Mouse (Mus musculus) liver, adult (tissue): ENCODE measurements around the gene Ap4b1.

Experiments used
- GATA4 ChIP-seq: IDR thresholded peaks from 2 replicates; pipeline ENCODE4 v1.6.1; 2014; ENCODE audit warnings: mild to moderate bottlenecking, low read length; ENCODE audit not compliant: insufficient replicate concordance

The Ap4b1 gene

DNA sequence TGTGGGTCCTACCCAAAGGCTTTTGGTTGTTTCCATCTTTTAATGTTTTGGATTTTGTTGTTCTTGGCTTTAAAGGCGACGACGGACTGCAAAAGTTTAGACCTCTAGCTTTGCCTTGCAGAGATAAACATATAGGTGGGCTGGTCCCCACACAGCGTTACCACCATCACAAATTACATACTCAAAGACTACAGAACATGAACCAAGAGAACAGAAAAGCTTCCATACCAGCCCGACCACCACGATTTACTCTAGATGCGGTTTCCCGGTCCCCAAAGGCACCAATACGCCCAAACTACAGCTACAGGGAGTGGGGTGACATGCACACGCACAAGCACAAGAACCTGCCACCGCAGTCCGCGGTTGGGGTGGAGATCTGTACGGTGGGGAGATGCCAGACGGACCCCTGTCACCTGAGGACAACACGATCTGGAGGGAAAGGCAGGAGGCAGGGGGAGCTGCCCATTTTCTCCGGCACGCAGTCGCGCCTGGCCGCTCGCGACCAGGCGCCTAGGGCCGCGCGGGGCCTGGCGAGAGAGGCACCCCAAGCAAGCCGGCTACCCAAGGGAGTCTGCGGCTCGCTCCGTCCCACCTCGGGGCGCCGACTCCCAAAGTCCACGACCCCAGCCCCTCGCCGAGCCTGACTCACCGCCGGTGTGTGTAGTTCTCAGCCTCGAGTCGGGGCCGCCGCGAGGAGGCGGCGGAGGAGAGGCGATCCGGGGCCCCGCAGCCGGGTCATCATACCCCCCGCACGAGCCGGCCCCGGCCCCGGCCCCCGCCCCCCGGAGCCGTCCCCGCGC lies 18.8 kb upstream of the Ap4b1 start:
- no peak for TF ChIP-seq GATA4

DNA sequence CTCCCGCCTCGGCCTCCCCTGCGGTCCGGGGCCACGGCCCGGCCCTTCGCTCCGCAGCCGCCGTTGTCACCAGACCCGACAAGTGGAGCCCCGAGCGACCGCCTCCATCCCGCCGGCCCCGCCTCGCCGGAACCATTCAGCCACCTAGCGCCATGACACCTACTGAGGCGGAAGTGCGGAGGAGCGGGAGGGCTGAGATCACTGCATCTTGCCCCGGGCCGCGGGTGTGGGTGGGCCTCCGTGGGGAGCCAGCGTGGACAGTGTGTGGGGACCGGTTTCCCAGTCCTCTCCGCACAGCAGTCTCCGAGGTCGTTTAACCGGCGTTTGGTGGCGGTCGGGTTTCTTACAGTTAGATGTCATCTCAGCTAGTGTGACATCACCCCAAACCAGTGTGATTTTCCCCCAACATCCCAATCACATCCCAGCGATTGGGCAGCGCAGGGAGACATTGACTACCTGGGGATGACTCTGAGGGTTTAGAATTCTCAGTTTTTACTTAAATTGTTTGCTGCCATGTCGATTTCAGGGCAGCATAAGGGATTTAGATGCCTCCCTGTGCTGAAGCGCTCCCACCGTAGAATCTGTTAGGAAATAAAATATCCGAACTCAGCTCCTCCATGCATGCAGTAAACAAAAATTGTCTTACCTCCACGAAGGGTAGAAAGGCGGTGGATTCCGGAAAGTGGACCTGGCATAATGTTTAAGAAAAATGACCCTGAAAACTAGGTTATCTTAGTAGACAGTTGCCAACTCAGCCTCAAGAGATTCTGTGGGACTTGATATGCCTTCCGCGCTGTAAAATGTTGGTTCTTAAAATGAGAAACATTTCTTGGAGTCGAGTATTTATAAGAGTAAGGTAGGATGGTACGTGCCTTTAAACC lies 17.9 kb upstream of the Ap4b1 start, which contains the start of gene Hipk1:
TSS of gene Hipk1 (minus strand) at position 334 of the 881 bp plus-strand sequence.
- TF ChIP-seq GATA4, result peak; percentile 32; the same call in 1 of the 2 replicates

DNA sequence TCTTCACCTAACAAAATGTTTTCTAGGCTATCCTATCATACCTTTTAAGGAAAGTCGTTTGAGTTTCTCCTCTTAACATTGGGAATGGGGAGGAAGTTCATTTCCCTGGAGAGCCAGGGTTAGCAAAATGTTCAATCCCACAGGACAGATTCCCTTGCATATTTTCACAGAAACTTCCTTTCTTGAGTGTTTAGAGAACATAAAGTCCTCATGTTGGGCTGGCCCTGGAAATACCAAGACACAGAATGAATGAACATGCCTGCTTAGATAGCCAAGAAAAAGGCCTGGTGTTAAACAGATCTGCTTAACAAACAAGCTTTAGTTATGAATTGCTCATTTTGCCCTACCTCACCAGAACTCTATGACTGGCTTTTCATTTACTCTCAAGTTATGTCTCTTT lies 16.8 kb upstream of the Ap4b1 start:
- no peak for TF ChIP-seq GATA4

DNA sequence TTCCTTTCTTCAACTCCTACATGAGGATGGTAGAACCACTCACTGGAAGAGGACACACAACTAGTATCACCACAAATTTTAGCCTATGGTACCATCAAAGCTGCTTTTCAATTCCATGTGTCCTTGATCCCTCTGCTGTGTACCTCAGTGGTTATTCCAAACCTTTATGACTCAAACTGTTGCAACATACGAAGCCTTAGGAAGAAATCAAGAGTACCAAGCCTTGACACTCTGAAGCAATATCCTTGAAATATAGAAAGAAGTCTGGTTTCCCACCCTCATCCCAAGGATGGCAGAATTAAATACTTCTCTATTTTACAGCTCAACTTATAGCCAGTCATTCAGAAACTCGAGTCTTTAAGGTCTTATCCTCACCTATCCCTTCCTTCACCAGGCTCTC lies 12.9 kb upstream of the Ap4b1 start:
- TF ChIP-seq GATA4, result no peak

DNA sequence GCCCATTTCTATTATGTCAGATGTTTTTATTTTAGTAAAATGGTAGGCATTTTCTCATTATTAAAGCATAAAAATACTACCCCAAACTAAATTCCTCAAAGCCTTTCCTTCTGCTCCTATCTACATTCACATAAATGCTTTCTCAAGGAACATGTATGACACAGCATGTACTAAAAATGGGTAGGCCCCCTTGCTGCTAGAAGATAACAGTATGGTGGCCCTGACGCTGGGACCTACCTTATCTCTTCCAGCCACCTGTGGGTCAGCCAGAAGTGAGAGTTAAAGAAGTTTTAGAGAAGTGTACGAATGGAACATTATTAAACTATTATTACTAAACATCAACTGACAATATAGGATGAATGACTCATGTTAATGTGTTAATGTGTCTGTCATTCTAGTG lies 9.8 kb upstream of the Ap4b1 start:
- no peak for TF ChIP-seq GATA4

DNA sequence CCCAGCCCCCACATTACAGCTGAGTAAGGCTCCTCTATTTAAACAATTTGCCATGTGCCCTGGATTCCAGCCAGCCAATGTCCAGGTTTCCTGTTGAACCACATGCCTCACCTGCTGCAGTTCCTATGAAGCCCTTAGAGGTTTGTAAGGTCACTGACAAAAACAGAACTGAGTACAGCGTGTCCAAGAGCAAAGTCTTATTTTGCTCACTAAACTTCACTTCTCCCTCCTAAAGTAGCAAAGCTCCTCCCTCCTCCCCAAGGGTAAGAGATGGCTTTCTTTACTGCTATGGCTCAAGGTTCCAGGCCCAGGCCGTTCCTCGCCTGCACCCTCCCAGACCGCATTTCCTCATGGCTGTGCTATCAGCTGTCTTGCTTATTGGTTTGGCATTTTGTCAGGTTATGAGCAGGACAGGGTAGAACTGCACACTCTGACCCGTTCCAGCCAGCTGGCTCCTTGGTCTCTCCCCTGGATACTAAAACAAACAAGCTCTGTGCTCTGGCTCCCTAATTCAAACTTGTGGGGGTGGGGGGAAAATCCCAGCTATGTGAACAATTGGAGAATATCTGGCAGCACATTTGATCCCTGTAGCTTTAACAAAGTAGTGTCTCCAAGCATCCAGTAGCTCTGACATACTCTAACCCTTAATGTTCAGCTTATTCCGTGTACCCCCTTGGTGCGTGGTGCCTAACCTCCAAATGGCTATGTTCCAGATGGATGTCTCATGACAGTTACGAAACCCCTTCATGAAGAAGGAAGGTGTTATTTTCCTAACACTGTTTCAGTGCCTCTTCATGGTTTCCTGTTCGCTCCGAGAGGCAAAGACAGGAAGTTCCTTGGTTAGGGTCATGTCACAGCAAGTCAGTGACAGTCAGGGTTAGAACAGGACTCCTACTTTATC lies 7.4 kb upstream of the Ap4b1 start:
- peak; percentile 86; the same call in 1 of the 2 replicates for TF ChIP-seq GATA4

DNA sequence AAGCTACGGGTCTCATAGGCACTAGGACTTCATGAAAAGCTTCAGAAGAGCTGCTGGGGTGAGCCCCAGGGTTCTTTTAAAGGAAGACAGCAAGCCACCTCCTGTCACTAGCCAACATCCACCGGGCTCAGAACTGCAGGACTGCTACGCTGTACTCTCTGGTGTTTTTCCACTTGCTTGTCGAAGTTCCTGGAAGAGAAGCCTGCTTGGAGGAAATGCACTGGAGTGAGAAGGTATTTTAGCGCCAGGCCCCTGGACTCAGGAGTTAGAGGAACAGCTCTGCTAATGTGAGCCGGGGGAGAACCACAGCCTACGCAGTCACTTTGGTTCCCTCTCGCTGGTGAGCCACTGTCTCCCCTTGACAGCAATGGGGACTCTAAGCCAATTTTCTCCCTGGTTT lies 6.5 kb upstream of the Ap4b1 start:
- TF ChIP-seq GATA4, result no peak

DNA sequence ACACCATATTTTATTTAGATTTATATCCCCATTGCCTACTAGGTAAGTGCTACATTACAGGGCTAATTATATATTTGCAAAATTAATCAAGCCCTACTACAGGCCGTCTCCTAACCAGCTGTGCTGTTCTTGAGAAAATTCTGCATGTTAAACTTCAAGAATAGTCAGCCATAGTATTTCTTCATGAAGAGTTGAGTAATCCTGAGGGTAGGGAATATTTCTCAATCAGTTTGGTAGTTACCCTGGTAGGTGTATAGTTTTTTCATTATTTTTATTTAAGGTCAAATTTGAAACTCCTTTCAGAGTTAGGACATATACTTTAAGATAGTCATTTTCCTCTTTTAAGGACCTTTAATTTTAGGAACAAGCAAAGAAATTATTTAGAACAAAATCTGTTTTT lies 3.6 kb upstream of the Ap4b1 start:
- no peak for TF ChIP-seq GATA4

DNA sequence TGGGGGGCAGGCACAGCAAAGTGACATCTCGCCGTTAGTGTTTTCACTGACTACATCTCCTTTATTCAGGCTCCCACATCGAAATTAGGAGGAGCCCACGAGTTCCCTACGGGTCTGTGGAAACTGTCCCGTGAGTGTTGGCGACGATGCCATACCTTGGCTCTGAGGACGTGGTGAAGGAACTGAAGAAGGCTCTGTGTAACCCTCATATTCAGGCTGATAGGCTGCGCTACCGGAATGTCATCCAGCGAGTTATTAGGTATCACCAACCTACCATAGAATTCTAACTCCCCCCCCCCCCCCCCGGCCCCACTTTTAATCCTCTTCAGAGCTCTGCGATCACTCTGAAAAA lies 455 bp downstream of the Ap4b1 start:
- no peak for TF ChIP-seq GATA4

DNA sequence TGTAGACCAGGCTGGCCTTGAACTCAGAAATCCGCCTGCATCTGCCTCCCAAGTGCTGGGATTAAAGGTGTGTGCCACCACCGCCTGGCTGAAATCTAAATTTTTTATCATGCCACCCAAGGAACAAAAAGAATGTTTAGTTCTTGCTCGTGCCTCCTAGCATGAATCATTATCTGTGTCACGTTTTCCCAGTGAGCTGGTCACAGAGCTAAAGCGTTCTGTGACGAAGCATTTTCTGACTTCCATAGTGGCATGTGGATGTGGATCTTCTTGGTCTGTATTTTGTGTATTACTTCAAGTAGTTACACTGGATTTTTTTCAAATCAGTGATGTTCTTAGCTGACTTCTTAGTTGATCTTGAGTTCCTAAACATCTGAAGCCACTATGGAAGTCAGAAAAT lies 1.6 kb downstream of the Ap4b1 start:
- TF ChIP-seq GATA4, result no peak

DNA sequence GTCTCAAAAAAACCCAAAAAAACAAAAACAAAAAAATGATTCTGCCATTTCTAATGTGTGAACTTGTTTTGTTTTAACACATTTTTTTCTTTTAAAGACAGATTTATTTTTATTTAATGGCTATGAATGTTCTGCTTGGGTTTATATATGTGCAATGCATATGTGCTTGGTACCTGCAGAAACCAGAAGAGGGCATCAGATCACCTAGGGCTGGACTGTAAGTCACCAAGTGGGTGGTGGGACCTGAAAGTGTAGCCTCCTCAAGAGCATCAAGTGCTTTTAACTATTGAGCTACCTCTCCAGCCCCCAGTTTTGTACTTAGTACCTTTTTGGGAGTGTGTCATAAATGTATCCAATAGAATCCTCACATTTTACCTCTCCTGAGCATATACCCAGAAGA lies 18.2 kb downstream of the Ap4b1 start:
- TF ChIP-seq GATA4, result no peak

DNA sequence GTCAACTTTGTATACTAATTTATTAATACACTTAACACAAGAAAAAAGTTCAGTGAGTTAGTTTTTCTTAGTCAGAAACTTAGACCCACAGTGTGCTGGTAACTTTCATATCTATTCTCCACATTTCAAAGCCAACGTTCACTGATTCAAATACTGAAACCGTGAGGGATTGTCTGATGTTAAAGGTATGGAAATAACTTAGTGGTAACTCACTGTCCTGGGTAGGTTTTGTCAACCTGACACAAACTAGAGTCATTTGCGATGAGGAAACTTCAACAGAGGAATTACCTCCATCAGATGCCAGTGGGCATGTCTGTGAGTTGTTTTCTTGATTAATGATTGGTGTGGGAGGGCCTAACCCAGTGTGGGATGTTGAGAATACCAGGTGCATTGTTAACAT lies 19.7 kb downstream of the Ap4b1 start:
- TF ChIP-seq GATA4, result no peak

DNA sequence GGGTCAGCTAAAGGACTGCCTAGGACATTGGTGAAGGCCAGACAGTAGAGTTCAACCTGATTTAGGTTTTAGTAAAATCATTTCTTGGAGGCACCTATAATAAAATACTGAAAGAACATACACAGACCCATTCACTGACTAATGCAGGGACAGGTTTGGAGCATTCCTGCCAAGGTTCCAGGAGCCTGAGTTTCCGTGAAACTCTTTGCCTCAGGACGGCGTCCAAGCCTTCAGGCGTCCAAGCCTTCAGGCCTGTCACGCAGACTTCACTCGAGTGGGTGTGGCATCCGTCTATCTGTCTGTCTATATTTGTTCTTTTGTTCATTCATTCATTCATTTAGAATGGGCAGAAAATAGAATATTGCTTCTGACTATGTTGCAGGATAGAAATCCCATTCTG lies 21.8 kb downstream of the Ap4b1 start:
- no peak for TF ChIP-seq GATA4

DNA sequence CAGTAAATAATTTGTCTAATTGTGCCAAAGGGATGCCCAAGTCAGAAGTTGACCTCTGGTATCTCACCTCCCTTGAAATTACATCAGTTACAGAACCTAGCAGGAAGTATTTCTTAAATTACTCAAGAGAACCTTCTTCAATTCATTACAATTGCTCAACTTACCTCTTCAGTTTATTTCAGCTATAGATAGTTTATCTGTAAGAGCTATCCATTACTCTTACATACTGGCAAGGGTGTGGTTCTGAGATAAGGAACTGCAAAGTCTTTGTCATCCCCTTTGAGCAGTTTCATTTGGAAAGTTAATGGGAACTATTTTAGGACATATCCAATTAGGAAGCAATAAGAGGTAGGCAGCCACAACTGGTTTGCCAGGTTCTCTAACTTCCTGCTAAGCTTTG lies 23.1 kb downstream of the Ap4b1 start, which contains the start of gene Bcl2l15:
TSS of gene Bcl2l15 (plus strand) at position 176 of the 400 bp plus-strand sequence.
- no peak for TF ChIP-seq GATA4

DNA sequence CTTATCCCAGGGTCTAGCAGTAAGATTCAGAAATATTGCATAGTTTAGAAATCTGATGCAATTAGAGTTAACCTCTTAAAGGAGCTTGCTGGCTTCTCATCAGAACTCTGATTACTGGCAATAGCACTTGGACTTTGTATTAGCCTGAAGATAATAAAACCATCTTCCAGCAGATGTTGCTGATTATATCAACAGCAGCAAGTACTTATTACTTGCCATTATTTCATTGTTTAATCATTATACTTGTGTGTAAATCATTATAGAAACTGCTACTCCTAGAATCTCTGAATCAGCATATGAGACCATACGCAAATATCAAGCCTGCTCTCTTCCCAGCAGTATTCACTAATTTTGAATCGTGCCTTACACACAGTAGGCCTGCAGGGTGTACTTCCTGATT lies 24.7 kb downstream of the Ap4b1 start:
- no peak for TF ChIP-seq GATA4
